Mouse (Mus musculus) thymus, postnatal 36 days (tissue): ENCODE data around the gene Hepacam.

Experiments
- DNase-seq, 2 experiments: peaks; one replicate each; pipeline ENCODE4 v3.0.0; 2022; ENCODE audit warnings: mixed read lengths in 2 of 2

The Hepacam gene

GRCm38 (mm10) chr9:37434932-37435331 is 67.8 kb downstream of the Hepacam start:
- DNase-seq = no peak

DNA sequence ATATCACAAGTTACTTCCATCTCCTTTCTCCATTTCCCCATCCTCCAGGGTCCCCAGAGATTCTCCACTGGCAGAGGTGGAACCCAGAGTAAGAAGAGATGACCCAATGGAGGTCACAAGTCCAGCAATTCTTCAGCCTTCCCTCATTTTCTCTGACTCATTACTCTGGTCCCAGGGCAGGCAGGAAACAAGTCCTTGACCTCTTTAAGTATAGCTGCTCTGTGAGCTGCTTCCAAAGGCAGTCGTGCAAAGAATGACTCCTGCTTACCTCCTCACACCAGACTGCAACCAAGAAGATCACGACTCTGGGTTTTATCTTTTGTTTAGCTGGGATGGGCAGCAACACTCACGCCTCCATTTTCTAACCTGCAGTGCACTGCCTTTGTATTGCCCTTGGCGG is 68.5 kb downstream of the Hepacam start:
- DNase-seq = no peak
